Mouse (Mus musculus) thymus, postnatal 0 days (tissue): ENCODE measurements around the gene Slc35f1. TPM values are rescaled to one million over a fixed set of nuclear protein-coding genes. Genes with fewer than 3 reads are reported as not detected.

Experiments used
- DNase-seq: peaks from one replicate; pipeline ENCODE4 v3.0.0-alpha.2; 2015; ENCODE audit warnings: low spot score
- polyA plus RNA-seq: library from polyadenylated mRNA; unstranded; fragments of >200 nt; fragmentation: Nextera tagmentation; extraction: Ambion mirVana; gene quantifications from 2 replicates; pipeline ENCODE4 v1.2.1, GENCODE M21; 2015

The Slc35f1 gene
- polyA plus RNA-seq, 1 experiment from 2014 or later, result 0.17 TPM

DNA sequence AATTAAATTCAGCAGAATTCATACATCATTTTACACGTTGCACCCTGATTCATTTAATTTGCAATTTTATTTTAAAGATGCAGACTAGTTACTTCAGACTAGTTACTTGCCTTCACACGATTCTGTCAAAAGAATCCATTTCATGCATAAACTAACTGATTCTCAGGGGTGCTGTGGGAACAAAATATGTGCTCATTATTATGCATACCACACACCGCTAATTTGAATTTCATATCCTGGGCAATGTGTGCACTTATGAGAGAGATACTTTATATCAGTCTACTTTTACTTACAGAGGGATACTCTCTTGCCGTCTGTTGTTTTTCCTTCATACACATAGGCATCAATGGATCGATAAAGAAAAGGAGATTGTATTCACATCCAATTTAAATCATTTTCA, 228.4 kb downstream of the Slc35f1 start:
- DNase-seq, result no peak

DNA sequence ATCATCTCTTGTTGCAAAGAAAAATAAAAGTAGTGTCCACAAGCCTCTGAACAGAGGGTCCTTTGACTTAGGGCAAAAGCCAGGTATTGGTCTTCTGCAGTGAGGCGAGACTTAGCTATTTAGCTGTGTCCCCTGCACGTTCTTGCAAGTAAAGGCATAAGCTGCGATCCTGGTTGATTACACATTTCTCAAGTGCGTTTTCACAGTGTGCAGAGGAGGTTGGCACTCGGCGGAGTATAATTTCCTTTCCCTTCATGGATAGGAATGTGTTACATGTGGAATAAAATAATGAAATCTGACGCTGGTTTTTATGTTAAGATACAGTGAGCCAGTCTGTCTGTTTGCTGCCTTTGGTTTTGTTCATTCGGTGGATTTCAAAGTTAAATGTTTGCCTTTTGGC, 232.8 kb downstream of the Slc35f1 start:
- DNase-seq, result no peak

DNA sequence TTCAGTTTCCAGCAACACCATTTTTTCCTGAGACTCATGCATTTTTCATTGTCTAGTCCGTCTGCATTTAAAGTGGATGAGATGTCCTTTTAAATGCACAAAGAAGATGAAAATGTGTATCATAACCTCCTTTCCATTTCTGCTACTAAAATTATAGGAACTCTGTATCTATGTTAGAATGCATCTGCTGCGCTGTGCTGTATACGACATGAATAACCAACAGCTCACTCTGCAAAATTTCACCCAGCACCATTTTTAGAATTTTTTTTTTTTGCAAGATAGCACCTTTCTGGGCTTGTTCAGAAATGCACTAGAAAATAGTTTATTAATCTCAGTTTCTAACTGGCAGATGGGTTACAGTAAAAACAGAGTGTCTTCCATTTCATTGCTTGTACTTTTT, 236.0 kb downstream of the Slc35f1 start:
- no peak for DNase-seq

DNA sequence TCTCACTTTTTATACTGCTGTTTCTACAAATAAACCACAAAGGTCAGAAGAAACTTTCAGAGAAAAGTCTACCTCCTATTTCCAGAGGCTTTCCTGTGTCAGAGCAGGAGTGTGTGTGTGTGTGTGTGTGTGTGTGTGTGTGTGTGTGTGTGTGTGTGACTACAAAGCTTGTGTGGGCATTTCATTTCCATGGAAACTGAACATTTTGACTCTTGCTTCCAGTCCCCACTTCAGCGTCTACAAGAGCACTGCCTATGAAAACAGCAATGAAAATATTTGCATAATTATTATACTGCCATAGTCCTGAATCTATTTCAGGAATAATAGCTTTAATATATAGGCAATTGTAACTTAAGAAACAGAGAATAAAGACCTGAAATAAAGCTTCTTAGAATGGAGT, 241.8 kb downstream of the Slc35f1 start:
- DNase-seq, result no peak

DNA sequence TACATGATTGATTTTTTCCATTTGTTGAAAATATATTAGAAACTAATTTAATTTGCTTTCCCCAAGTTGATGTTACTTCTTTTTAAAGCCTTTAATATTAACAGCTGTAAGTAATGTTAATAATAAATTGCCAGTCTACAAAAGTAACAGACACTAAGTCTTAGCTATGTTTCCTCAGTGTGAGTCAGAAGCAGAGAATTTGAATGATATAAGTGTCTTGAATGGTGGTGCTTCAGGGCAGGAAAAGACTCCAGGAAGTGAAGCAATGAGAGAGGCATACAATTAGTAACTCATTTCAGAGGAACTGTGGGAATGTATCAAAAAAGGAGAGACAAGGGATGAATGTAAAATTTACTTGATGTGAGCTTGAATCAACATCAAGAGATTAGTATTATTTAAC, 244.3 kb downstream of the Slc35f1 start:
- DNase-seq, result no peak

DNA sequence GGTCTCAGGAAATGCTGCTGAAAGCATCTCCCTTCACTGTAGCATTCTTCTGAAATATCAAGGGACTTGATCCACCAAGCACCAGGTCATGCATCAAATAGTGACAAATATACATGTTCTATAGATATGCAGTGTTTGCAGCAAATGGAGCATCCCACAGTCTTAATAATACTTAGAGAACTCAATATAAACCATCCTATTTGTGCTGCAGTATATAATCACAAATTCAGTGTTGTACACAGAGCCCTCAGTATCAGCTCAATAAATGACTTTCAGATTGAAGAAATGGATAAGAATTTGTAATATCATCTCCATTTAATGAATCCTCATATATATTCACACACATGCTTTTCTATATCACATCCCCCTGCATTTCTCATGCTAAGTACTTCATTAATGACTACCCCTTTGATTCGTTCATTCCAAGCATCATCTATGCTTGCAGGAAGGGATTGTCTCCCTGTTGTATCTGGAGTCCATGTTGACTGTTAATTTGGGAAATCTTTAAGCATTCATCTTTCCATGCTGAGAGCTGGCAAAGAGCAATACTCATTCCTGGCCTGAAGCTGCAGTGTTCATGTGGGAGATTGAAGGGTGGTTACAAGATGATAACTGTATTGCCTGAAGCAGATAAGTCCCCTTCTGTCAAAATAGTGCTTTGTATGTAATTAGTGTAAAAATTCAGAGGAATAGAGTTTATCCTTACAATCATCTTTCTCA, 249.9 kb downstream of the Slc35f1 start:
- no peak for DNase-seq

DNA sequence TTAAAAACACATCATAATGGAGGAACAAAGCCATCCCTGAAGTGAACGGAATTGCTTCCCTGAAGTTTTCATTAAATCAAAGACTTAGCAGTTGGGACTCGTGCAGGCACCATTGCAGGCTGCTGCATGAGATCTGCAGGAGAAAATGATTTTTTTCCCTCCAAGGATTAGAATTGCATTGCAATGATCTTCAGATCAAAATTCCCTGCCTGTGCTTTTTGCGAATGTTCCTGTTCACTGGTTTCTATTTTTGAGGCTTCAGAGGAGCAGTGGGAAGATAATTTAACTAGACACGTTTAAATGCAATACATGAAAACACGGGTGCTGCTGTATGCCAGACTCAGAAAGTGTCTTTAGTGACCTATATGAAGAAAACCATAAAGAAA, 250.5 kb downstream of the Slc35f1 start:
- no peak for DNase-seq

DNA sequence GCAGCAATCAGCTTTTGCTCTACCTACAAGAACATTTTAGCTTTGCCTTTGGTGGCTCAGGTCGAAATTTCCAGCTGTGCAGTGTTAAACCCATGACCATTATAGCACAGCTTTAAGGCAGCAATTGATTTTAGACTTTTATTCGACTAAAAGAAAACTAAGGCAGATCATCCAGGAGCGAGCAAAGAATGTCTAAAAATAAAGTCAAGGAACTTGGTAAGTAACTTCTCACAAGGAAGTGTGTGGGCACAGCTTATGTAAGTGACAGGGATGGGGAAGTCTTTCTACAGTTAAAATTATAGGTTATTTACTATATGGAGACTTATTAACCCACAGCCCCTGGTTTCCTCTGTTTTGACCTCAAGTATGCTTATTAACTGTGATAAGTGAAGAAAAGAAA, 262.2 kb downstream of the Slc35f1 start:
- no peak for DNase-seq

DNA sequence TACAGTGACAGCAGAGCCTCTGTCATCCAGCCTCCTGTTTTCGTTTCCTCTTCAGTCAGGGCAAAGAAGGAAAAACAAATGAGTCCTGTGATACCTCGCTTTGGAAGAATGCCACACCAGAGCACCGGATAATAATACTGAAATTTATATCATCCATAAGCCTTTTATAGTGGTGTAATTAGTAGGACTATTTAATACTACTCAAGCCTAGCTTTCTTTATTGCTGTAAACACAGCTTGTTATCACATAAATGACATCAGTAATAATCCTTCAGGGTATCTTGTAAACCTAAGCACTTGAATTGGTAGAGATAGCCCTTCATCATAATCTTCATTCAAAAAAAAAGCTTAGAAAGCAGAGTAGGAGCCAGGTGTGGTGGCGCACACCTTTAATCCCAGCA, 266.4 kb downstream of the Slc35f1 start:
- no peak for DNase-seq

DNA sequence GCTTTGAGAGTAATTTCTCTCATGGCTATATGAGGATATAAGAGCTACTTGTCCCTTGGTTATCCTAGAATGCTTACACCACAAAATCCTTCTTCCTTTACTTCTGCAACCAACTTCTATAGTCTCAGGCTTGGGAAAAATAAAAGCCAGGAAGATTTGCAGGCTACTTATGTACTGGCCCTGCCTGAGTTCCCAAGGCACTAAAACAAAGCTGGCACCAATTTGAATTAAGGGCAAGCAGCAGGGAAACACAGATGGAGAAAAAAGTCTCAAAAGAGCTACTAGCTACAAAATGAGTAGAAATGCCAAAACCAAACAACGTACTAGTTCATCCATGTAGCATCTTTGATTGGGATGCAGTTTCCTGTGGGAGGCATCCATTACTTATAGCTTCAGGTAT, 288.9 kb downstream of the Slc35f1 start:
- no peak for DNase-seq

DNA sequence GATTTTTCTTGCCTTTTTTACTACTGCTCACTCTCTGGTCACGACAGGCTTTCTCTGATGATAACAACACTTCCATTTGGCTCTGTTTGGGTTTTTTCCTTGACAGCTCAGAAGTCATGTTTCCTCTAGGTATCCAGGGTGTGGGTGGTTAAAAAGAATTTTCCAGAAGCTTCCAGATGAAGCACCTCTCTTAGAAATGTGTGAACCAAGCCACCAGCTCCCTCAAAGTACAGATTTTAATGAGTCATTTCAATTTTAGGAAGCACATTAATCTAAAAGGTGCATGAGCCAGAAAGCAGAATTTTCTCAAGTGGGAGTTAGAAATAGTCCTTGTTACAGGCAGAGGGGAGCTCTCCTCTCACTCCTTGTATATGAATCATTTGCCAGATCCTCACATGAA, 292.5 kb downstream of the Slc35f1 start:
- DNase-seq, result no peak

DNA sequence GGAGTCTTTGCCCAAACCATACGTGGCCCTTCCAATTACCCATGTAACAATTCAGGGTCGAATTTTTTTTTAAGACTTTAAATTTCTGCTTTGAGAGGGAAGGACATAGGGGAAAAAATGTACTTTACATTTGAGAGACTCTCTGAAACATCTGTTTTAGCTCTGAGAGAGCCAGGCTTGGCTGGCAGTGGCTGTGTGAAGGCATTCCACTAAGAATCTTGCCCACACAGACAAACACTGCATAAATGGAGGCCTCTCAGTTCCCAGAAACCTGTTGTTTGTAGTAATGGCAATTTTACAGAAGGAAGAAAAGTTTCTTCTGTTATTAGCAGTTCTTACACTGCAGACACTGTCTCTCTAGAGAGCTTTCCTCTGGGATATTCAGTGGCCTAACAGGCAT, 301.9 kb downstream of the Slc35f1 start:
- no peak for DNase-seq

DNA sequence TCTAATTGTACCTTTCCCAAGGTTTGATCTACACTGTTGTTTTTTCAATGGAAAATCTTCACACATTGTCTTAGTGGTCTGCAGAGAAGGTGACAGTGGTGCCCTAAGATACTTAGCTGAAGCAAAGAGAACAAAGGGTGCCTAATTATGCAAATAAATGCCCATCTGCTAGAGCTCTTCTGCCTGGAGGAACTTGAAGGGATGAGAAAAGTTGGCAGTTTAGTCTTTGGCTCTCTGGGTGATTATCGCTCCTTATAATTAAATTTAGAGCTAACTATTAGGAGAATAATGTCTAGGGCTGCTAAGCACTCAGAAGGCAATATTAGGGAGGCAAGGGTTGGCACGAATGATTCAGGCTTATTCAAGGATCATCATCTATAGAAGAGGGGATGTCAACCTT, 306.6 kb downstream of the Slc35f1 start:
- DNase-seq, result no peak

DNA sequence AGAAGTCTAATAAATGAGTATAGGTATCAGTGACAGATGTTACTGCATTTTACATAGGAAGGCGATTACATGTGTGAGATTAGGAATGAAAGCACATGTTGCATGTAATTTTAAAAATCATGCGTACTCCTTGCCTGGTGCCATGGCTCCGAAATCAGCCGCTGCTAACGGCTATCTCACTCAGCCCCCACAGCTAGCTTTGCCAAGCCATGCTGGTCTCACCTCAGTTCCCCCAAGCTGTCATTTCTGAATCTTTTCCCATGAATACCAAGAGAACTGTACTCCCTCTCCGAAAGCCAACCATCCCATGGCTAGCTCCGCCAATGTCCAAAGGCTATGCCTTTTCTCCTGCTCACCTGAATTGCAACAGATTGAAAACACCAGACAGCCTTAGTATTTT, 310.8 kb downstream of the Slc35f1 start:
- DNase-seq, result no peak

DNA sequence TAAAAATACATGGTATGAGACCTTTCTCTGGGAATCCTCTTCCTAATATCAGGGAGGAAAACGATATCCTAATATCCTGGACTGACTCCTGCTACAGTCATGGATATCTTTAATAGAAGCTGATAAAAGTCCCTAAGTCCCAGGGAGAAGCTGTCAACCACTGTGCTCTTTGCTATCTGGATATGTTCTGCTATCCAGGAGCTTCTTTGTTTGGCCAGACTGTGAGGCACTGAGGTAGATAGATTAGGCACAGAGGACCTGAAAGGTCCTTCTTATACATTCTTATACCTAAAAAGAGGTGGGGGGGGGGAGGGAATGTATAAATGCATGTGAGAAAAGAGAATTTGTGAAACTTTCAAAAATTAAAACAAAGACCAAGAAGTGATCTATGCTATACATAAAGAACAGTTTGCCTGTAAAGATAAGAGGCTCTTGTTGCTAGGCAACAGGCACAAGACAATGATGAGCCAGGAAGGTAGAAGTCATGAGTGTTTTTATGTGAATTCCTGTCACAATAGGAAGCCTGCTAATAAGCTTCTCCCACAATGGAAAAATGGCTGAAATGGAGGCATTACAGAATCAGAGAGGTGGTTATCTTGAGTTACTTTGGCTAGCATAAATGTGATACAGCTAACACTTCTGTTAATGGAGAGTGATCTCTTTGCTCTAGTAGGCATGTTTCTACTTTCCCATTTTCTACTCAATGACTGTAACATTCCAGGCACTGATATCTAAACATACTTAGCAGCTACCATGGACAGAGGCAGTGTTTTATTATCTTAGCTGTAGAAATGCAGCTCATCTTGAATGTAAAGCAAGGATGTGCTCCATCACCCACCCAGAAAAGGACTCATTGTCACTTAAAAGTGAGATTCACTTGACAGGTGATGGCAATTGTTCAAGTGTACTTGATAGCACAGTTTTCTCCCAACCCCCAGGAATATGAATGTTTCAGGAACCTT, 316.2 kb downstream of the Slc35f1 start:
- DNase-seq, result no peak

DNA sequence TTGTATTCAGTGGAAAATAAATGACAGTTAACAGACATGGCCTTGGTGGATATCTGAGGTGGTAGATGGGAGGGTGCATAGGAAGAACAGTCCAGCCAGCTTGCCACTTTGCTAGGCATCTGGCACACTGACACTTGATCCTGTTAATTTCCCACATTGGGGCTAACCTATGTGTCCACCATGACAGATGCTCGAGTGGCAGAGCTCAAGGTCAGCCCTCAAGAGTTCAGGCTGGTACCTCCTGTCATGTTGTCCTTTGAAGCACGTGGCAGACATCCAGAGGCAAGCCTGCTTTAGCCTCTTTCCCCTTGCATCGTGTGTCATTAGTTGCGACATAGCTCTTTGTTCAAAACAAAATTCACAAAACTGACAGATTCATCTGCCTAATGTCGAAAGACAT, 323.5 kb downstream of the Slc35f1 start:
- no peak for DNase-seq

DNA sequence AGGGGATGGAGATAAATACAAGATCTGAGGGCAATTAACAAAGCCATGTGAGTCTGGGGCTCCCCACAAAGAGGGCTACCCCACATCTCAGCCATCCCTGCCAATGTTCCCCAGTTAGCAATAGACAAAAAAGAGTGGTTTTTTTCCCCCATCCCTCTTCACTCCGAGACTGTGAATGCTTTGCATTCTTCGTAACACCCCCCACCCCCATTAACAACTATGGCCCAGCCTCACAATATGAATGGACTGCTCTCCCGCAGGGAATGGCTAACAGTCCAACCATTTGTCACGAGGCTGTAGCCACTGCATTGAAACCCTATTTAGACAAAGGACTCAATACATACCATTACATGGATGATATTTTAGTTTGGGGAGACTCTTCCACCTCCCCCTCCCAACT, 338.1 kb downstream of the Slc35f1 start:
- DNase-seq, result no peak

DNA sequence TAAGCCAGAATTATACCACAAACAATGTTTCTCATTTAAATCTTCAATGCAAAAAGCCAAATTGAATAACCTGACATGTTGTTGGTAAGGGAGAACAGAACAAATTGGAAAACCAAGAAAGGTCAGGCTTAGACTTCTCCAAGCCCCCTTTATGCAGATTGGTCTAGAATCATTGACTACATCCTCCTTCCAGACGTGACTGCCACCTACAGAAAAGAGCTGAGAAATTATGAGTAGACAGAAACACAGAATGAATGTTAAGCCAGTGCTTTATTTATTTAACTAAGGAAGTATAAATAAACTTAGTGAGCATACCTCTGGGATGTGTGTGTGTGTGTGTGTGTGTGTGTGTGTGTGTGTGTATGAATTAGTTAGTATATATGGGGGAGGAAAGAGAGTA, 344.9 kb downstream of the Slc35f1 start:
- no peak for DNase-seq

DNA sequence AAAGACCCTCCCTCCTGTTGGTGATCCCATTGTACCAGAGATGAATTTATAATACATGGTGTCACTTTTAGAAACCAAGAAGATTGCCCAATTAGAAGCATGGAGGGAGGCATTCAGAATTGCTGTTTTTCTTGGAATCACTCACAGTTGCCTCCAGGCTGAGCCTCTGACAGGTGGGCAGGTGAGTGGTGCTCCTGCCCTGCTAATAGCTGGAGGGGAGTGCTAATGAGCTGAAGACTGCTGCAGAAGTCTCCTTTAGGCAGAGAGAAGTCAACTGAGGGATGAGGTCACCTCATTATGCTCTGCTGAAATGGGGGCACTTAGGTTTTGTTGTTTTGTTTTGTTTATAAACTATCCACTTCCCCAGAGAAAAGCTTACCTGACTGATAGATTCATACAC, 355.6 kb downstream of the Slc35f1 start:
- DNase-seq, result no peak

DNA sequence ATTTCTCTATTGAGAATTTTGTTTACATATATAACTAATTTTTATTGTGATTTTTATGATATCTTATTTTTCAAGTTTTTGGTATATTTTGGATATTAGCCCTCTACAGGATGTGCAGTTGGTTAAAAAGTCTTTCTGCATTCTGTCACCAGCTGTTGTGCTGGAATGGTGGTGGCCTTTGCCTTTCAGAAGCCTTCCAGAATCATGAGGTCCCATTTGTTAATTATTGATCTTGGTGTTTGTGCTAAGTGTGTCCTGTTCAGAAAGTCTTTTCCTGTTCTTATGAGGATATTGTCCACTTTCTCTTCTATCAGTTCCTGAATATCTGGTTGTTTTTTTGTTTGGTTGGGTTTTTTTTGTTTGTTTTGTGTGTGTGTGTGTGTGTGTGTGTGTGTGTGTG, 362.2 kb downstream of the Slc35f1 start:
- no peak for DNase-seq

DNA sequence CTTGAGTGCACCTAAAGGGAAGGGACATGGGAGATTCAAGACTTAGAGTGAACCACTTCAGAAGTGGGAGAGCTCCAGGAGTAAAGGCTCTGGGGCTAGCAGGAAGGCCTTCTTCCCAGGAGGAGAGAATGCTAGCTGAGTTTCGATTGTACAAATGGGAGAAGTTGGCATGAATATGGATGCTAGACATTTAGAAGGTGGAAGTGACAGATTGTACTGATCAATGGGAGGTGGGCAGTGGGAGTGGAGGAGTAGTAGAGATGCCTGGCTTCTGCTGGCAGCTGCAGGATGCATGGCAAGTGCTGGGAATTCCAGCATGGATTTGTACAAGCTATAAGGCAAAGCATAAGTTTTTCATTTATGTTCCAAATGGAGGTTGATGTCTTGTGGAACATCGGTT, 370.4 kb downstream of the Slc35f1 start:
- DNase-seq, result no peak

DNA sequence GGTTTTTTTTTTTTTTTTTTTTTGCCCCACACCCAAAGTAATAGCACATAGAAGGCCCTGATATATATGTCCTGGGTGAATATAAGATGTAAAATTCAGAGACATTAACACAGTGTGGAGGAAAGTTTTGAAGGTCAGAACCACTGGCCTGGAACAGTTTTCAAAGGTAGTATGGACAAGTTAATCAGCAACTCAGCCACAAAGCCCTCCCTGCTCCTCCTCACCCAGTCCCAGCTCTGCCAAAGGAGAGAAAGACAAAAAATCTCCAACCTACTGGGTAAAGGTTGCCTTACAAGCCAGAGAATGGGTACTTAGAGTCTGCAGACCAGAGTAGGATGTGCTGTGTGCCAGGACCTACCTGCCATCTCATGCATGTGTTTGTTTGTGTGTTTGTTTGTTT, 372.4 kb downstream of the Slc35f1 start:
- no peak for DNase-seq

DNA sequence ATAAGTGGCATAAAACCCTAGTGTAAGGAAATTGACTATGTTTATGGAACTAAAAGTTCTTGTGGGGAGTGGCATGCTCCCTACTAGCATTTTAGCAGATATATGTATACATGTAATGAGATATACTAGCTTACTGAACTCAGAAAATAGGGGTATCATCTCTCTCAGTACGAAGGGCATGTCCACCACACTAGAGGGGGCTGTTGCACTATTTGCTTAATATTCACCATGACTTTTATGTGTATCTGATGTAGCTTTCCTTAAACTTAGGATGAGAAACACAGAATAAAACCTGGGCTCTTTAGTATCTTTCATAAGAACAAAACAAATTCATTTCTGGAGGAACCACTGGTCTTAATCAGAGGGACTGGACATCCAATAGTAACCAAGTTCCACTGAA, 397.5 kb downstream of the Slc35f1 start:
- DNase-seq, result no peak
